ENCODE assay signal across 8 mouse cellular contexts in the genomic region with DNA sequence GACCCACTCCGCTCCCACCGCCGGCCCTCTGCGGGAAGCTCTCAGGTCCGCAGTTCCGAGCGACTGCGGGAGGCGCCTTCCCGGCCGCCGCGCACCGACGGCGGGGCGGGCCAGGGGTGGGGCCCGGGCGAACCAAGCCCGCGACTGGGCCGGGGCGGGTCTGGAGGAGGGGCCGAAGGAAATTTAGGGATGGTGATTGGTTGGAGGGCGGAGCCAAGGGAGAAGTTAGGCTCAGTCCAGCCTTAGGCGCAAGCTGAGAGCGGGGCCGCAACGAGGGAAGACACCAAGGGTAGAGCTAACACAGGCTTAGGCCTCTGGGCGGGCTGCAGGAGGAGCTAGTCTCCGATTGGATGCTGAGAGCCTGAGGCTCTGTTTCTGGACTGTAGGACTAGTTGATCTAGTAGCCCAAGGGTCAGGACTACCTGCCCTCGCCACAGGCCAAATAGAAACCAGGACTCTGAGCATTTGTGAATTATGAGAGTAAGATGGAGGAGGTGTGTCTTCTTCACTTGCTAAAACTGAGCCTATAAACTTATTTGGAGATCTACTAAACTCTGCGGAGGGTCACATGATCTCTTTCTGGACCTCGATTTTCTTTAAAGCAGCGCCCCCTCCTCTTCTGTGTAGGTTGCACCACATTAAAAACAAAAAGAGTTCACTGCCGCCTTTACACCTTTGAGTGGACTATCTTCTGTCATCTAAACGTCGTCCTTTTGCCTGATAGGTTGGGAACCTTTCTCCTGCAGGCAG. TPM values are rescaled to one million over a fixed set of nuclear protein-coding genes. Genes with fewer than 3 reads are reported as not detected.
A peak's percentile ranks its signal among the peaks of the same experiment; 100 is the strongest.
DNase-seq lines count a peak whose midpoint lies in the region; ATAC-seq and TF ChIP-seq lines count a peak whose summit lies in the region.

A gene (minus strand): TSS at position 89 of the 750 bp plus-strand sequence.

- WGBS in forebrain, embryonic 13.5 days, result 4% methylated on average over 38 of the region's 38 CpGs
- WGBS in large intestine, adult 2 months, result 4% methylated on average over 38 of the region's 38 CpGs
- WGBS in liver, postnatal 0 days (ENCODE audit: insufficient replicate concordance), result 2% methylated on average over 35 of the region's 38 CpGs
- 3% methylated on average over 37 of the region's 38 CpGs for WGBS in neural tube, embryonic 14.5 days

- H3K4me2 ChIP-seq in forebrain, embryonic 13.5 days, result peak within 1 kb of the TSS; percentile 99
- H3K4me2 ChIP-seq in liver, postnatal 0 days (ENCODE audit: low read depth, low read length), result peak within 1 kb of the TSS; percentile 79
- H3K4me2 ChIP-seq in neural tube, embryonic 14.5 days (ENCODE audit: low read depth, low read length), result peak within 1 kb of the TSS; percentile 99

- H3K36me3 ChIP-seq in E14TG2a.4 (ENCODE audit: insufficient read depth, low read length), result peaks cover 15% of the 10 kb centered on the region
- H3K36me3 ChIP-seq in forebrain, embryonic 13.5 days (ENCODE audit: poor library complexity, severe bottlenecking), result no peaks in the 10 kb centered on the region
- peaks cover 9% of the 10 kb centered on the region; the same call in 1 of the 2 replicates for H3K36me3 ChIP-seq in liver, postnatal 0 days (replicated peaks; ENCODE audit: insufficient read depth, low read length)
- H3K36me3 ChIP-seq in neural tube, embryonic 14.5 days (ENCODE audit: control insufficient read depth, insufficient read depth, low read length), result no peaks in the 10 kb centered on the region

- TF ChIP-seq CTCF in E14TG2a.4 (conservative IDR thresholded peaks at IDR 0.05; ENCODE audit: low read length), result no peak
- TF ChIP-seq CTCF in liver, postnatal 0 days (IDR thresholded peaks at IDR 0.05; ENCODE audit: low read depth), result no peak; the same call in 1 of the 2 replicates

- peaks cover 24% of the 10 kb centered on the region for H3K27me3 ChIP-seq in E14TG2a.4 (ENCODE audit: insufficient read depth, low read length)
- H3K27me3 ChIP-seq in forebrain, embryonic 13.5 days, result no peaks in the 10 kb centered on the region
- H3K27me3 ChIP-seq in liver, postnatal 0 days (ENCODE audit: insufficient read depth, low read length), result no peaks in the 10 kb centered on the region
- no peaks in the 10 kb centered on the region for H3K27me3 ChIP-seq in neural tube, embryonic 14.5 days (ENCODE audit: control insufficient read depth, insufficient read depth, low read length)

- DNase-seq in heart, postnatal 10 days, result peak; percentile 98
- peak; percentile 95 for DNase-seq in large intestine, adult 2 months (ENCODE audit: low read depth, low spot score)
- peak; percentile 98 for DNase-seq in liver, postnatal 0 days
- DNase-seq in testis, postnatal 14 days (ENCODE audit: low spot score), result peak; percentile 94

- peaks cover 66% of the 10 kb centered on the region for H3K4me1 ChIP-seq in E14TG2a.4 (replicated peaks; ENCODE audit: low read depth, low read length)
- peaks cover 69% of the 10 kb centered on the region for H3K4me1 ChIP-seq in forebrain, embryonic 13.5 days
- H3K4me1 ChIP-seq in liver, postnatal 0 days (ENCODE audit: insufficient read depth), result peaks cover 35% of the 10 kb centered on the region
- H3K4me1 ChIP-seq in neural tube, embryonic 14.5 days (ENCODE audit: control insufficient read depth, insufficient read depth, low read length), result peaks cover 42% of the 10 kb centered on the region

- ATAC-seq in cerebellum, adult (ENCODE audit: insufficient number of reproducible peaks, low FRiP score, low TSS enrichment), result peak; percentile 92
- peak; percentile 94 for ATAC-seq in forebrain, embryonic 13.5 days
- peak; percentile 90 for ATAC-seq in liver, postnatal 0 days
- peak; percentile 89 for ATAC-seq in neural tube, embryonic 14.5 days (ENCODE audit: low read depth)

- peak within 1 kb of the TSS; percentile 93 for H3K9ac ChIP-seq in forebrain, embryonic 13.5 days
- H3K9ac ChIP-seq in liver, postnatal 0 days (replicated peaks), result peak within 1 kb of the TSS; percentile 99
- peak within 1 kb of the TSS; percentile 82 for H3K9ac ChIP-seq in neural tube, embryonic 14.5 days (replicated peaks; ENCODE audit: low read depth, low read length)

- TF ChIP-seq EP300 in liver, postnatal 0 days (IDR thresholded peaks at IDR 0.05; ENCODE audit: low read depth), result peak; percentile 30; the same call in 1 of the 2 replicates

- intact Hi-C loops in heart, postnatal 10 days (cut with DNase I), result no loop called here

- H3K27ac ChIP-seq in forebrain, embryonic 13.5 days, result peak within 1 kb of the TSS; percentile 99
- H3K27ac ChIP-seq in liver, postnatal 0 days (ENCODE audit: low read depth), result peak within 1 kb of the TSS; percentile 97
- H3K27ac ChIP-seq in neural tube, embryonic 14.5 days (ENCODE audit: low read depth, low read length), result peak within 1 kb of the TSS; percentile 90

- no peaks in the 10 kb centered on the region for H3K9me3 ChIP-seq in E14TG2a.4 (ENCODE audit: low read length)
- no peaks in the 10 kb centered on the region for H3K9me3 ChIP-seq in forebrain, embryonic 13.5 days (replicated peaks)
- no peaks in the 10 kb centered on the region for H3K9me3 ChIP-seq in liver, postnatal 0 days (ENCODE audit: low read length)
- no peaks in the 10 kb centered on the region for H3K9me3 ChIP-seq in neural tube, embryonic 14.5 days (ENCODE audit: control insufficient read depth, low read length)

- H3K4me3 ChIP-seq in E14TG2a.4 (replicated peaks; ENCODE audit: low read length), result peak within 1 kb of the TSS; percentile 88
- H3K4me3 ChIP-seq in forebrain, embryonic 13.5 days, result peak within 1 kb of the TSS; percentile 87
- H3K4me3 ChIP-seq in liver, postnatal 0 days (ENCODE audit: low read depth, low read length), result peak within 1 kb of the TSS; percentile 99
- peak within 1 kb of the TSS; percentile 88 for H3K4me3 ChIP-seq in neural tube, embryonic 14.5 days (ENCODE audit: low read depth, low read length)

RNA-seq across cellular contexts. Expression of the gene that starts here (rescaled TPM):
- polyA plus RNA-seq in forebrain, embryonic 13.5 days (2015; fragmentation: Nextera tagmentation; extraction: Ambion mirVana), result 397 and 426 TPM in 2 replicates
- 100 to 1,000 TPM; 422 to 478 TPM for total RNA-seq in heart, postnatal 10 days (2021)
- 470 and 526 TPM in 2 replicates for polyA plus RNA-seq in large intestine, adult 2 months (2012; rRNA removed)
- polyA plus RNA-seq in liver, postnatal 0 days (2015; fragmentation: Nextera tagmentation; extraction: Ambion mirVana), result 146 and 159 TPM in 2 replicates
- 234 and 258 TPM in 2 replicates for polyA plus RNA-seq in neural tube, embryonic 14.5 days (2014; fragmentation: Nextera tagmentation; extraction: Ambion mirVana)

Comparison
In these comparisons a context has a peak if more than half of its experiments do, and no peak if none do; other contexts are left out.
1. Peak in every context shown above with its lines: DNase-seq, ATAC-seq, H3K4me3 ChIP-seq and H3K27ac ChIP-seq.